Mouse (Mus musculus) adrenal gland, adult 2 months (tissue): ENCODE measurements around the gene Slc17a9. TPM values are rescaled to one million over a fixed set of nuclear protein-coding genes. Genes with fewer than 3 reads are reported as not detected.

ENCODE experiments used
- DNase-seq: peaks from one replicate; pipeline ENCODE4 v3.0.0; 2021
- long read RNA-seq: library from polyadenylated mRNA; stranded (forward); transcript quantifications from one replicate; pipeline ENCODE4 v2.0.0, GENCODE M21; 2021
- polyA plus RNA-seq: library from polyadenylated mRNA; depleted of rRNA; stranded (reverse); fragments of >200 nt; gene quantifications from 2 replicates; pipeline ENCODE4 v1.2.3, GENCODE M21; 2012; rRNA removed
- total RNA-seq, 2 experiments: library from RNA; stranded (reverse); gene quantifications; 2 replicates each; pipeline ENCODE4 v1.2.3; 2021

Slc17a9 gene
- total RNA-seq (under 1 TPM; 0.52 TPM), polyA plus RNA-seq (2.7 and 3.8 TPM in 2 replicates)
- long read RNA-seq = 0 reads

GRCm38 (mm10) chr2:180724585-180725413 lies at the start of gene Slc17a9:
Gene Slc17a9, plus strand, starts transcription at chr2:180725263.
- peak; percentile 79 for DNase-seq

- no peak for DNase-seq
Observed at GRCm38 (mm10) chr2:180676706-180677105, 48.4 kb upstream of the Slc17a9 start.

- DNase-seq = peak; percentile 63
Observed at GRCm38 (mm10) chr2:180678609-180679140, 46.4 kb upstream of the Slc17a9 start.

GRCm38 (mm10) chr2:180681225-180681624 lies 43.8 kb upstream of the Slc17a9 start:
- DNase-seq = no peak

GRCm38 (mm10) chr2:180683524-180683923 lies 41.5 kb upstream of the Slc17a9 start:
- DNase-seq = no peak

- no peak for DNase-seq
Observed at GRCm38 (mm10) chr2:180684031-180684430, 41.0 kb upstream of the Slc17a9 start.

GRCm38 (mm10) chr2:180689841-180690240 lies 35.2 kb upstream of the Slc17a9 start:
- DNase-seq = peak; percentile 50

- DNase-seq = no peak
Observed at GRCm38 (mm10) chr2:180692630-180693029, 32.4 kb upstream of the Slc17a9 start.

- DNase-seq = no peak
Observed at GRCm38 (mm10) chr2:180695176-180695575, 29.9 kb upstream of the Slc17a9 start.

GRCm38 (mm10) chr2:180700457-180700856 lies 24.6 kb upstream of the Slc17a9 start:
- DNase-seq = no peak

- peak; percentile 35 for DNase-seq
Observed at GRCm38 (mm10) chr2:180701053-180701766, 23.9 kb upstream of the Slc17a9 start.

GRCm38 (mm10) chr2:180701767-180702621 lies 23.1 kb upstream of the Slc17a9 start:
- DNase-seq = peak; percentile 96

GRCm38 (mm10) chr2:180702701-180703149 lies 22.3 kb upstream of the Slc17a9 start:
- DNase-seq = peak; percentile 41

- DNase-seq = no peak
Observed at GRCm38 (mm10) chr2:180703175-180703574, 21.9 kb upstream of the Slc17a9 start.

GRCm38 (mm10) chr2:180703645-180704359 lies 21.3 kb upstream of the Slc17a9 start:
- DNase-seq = no peak

- DNase-seq = peak; percentile 72
Observed at GRCm38 (mm10) chr2:180704591-180704990, 20.5 kb upstream of the Slc17a9 start.

GRCm38 (mm10) chr2:180705066-180705465 lies 20.0 kb upstream of the Slc17a9 start:
- DNase-seq = no peak

GRCm38 (mm10) chr2:180705975-180706374 lies 19.1 kb upstream of the Slc17a9 start:
- no peak for DNase-seq

GRCm38 (mm10) chr2:180709023-180709922 lies 15.8 kb upstream of the Slc17a9 start:
- DNase-seq = no peak

- peak; percentile 98 for DNase-seq
Observed at GRCm38 (mm10) chr2:180709923-180710272, 15.2 kb upstream of the Slc17a9 start, which contains the start of the genes Dido1 and Gid8. Gene Dido1, minus strand, starts transcription at chr2:180709999. Gene Gid8, plus strand, starts transcription at chr2:180710117.
